Mouse (Mus musculus) myocyte (in vitro differentiated cells): ENCODE results near the gene Alkbh6. TPM values are rescaled to one million over a fixed set of nuclear protein-coding genes. Genes with fewer than 3 reads are reported as not detected.

ENCODE experiments used
- H3K27me3 ChIP-seq: one replicate; pipeline ENCODE4 v1.6.1; 2011; ENCODE audit not compliant: control insufficient read depth, insufficient read depth, insufficient read length
- H3K36me3 ChIP-seq: one replicate; pipeline ENCODE4 v1.6.1; 2011; ENCODE audit not compliant: control insufficient read depth, insufficient read depth
- H3K4me2 ChIP-seq: one replicate; pipeline ENCODE4 v1.6.1; 2011; ENCODE audit warnings: low read depth, control low read depth
- H3K4me3 ChIP-seq: one replicate; pipeline ENCODE4 v1.5.1; 2011; ENCODE audit warnings: mild to moderate bottlenecking, control low read depth, moderate library complexity
- H3K79me2 ChIP-seq: one replicate; pipeline ENCODE4 v1.6.1; 2011; ENCODE audit not compliant: control insufficient read depth, insufficient read depth
- H3ac ChIP-seq: one replicate; pipeline ENCODE4 v1.6.1; 2011; ENCODE audit not compliant: control insufficient read depth, insufficient read length
- CEBPB ChIP-seq: IDR thresholded peaks from 2 replicates; pipeline ENCODE4 v1.6.1; 2011; ENCODE audit warnings: mild to moderate bottlenecking, moderate library complexity; ENCODE audit not compliant: poor library complexity, insufficient read depth, severe bottlenecking
- E2F4 ChIP-seq: IDR thresholded peaks from one replicate; pipeline ENCODE4 v1.6.1; 2011; ENCODE audit warnings: mild to moderate bottlenecking, control low read depth, moderate library complexity; ENCODE audit not compliant: insufficient read depth
- MAX ChIP-seq: IDR thresholded peaks from one replicate; pipeline ENCODE4 v1.6.1; 2011; ENCODE audit warnings: low read depth, mild to moderate bottlenecking, control low read depth
- MYOD1 ChIP-seq, 3 experiments: IDR thresholded peaks; one replicate each; pipeline ENCODE4 v1.6.1; 2011; ENCODE audit warnings: control low read depth in 2 of 3, low read depth in 2 of 3, mild to moderate bottlenecking in 2 of 3, moderate library complexity in 1 of 3; ENCODE audit not compliant: insufficient read length in 2 of 3, control insufficient read depth in 1 of 3
- MYOG ChIP-seq, 3 experiments: IDR thresholded peaks; one replicate each; pipeline ENCODE4 v1.6.1; 2011; ENCODE audit warnings: control low read depth in 2 of 3, low read depth in 2 of 3, mild to moderate bottlenecking in 2 of 3; ENCODE audit not compliant: insufficient read length in 2 of 3, control insufficient read depth in 1 of 3, insufficient read depth in 1 of 3
- POLR2A ChIP-seq: IDR thresholded peaks from one replicate; pipeline ENCODE4 v1.6.1; 2011; ENCODE audit warnings: low read depth, mild to moderate bottlenecking, control low read depth, moderate library complexity; ENCODE audit not compliant: insufficient read length
- POLR2AphosphoS2 ChIP-seq: IDR thresholded peaks from one replicate; pipeline ENCODE4 v1.6.1; 2011; ENCODE audit warnings: low read depth, control low read depth; ENCODE audit not compliant: insufficient read length
- REST ChIP-seq: IDR thresholded peaks from one replicate; pipeline ENCODE4 v1.6.1; 2011; ENCODE audit warnings: mild to moderate bottlenecking, control low read depth, moderate library complexity; ENCODE audit not compliant: insufficient read depth, insufficient read length
- SRF ChIP-seq: IDR thresholded peaks from one replicate; pipeline ENCODE4 v1.6.1; 2011; ENCODE audit warnings: low read depth; ENCODE audit not compliant: control insufficient read depth, insufficient read length
- TCF12 ChIP-seq: IDR thresholded peaks from one replicate; pipeline ENCODE4 v1.6.1; 2011; ENCODE audit warnings: mild to moderate bottlenecking, control low read depth; ENCODE audit not compliant: poor library complexity, insufficient read depth, severe bottlenecking
- TCF3 ChIP-seq: IDR thresholded peaks from one replicate; pipeline ENCODE4 v1.6.1; 2011; ENCODE audit warnings: low read depth, control low read depth; ENCODE audit not compliant: insufficient read length
- USF1 ChIP-seq: IDR thresholded peaks from one replicate; pipeline ENCODE4 v1.6.1; 2011; ENCODE audit warnings: low read depth, mild to moderate bottlenecking, control low read depth, moderate library complexity
- polyA plus RNA-seq: library from polyadenylated mRNA; unstranded; fragments of >200 nt; fragmentation: generic; extraction: Trizol; gene quantifications from one replicate; pipeline ENCODE4 v1.2.1, GENCODE M21; 2012; ENCODE audit warnings: missing spikeins

Alkbh6 gene
- polyA plus RNA-seq, 1 experiment = 33.9 TPM

DNA sequence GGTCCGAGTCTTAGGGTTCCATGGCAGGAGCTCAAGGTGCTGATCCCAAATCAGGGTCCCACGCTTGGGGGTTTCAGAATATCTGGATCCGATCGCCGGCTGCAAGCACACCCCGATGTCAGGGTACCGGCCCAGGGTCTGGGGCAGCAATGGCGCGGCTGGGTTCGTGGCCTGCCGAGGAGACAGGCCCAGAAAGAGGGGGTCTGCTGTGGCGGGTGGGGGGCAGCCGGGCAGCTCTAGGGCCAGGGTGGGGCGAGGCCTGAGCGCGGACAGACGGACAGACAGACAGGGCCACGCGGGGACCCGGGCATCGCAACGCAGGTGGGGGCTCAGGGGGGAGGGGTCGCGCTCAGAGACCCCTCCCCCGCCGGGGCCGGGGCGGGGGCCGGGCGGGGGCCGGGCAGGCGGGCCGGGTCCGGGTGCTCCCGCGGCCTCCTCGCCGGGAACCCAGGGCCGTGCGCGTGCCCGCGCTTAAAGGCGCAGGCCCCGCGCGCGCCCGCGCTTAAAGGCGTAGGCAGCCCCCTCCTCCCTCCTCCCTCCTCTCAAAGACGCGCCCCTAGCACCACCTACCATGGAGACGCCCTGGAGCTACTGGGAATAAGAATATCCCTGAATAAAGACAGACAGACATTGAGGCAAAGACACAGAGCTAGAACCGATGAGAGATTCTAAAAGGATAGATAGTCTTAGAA, 54.3 kb downstream of the Alkbh6 start, which contains the start of gene Lrfn3:
TSS of gene Lrfn3 (minus strand) at position 121 of the 692 bp plus-strand sequence.
- Histone ChIP-seq H3K79me2 (no peaks in the 10 kb centered on the region), H3ac (no peak within 1 kb of the TSS), H3K4me3 (no peak within 1 kb of the TSS), H3K27me3 (peaks cover 66% of the 10 kb centered on the region), H3K4me2 (no peak within 1 kb of the TSS), H3K36me3 (no peaks in the 10 kb centered on the region)
- no peak for TF ChIP-seq E2F4
- TF ChIP-seq USF1 = no peak
- TF ChIP-seq MAX = no peak
- TF ChIP-seq POLR2A = no peak
- TF ChIP-seq CEBPB = no peak
- no peak for TF ChIP-seq REST
- no peak for TF ChIP-seq SRF
- TF ChIP-seq MYOD1 (IDR thresholded peaks at IDR 0.05; ENCODE audit: control insufficient read depth in 1 of 3, insufficient read length in 2 of 3, low read depth in 2 of 3) = no peak
- TF ChIP-seq TCF12 = no peak
- TF ChIP-seq TCF3 = no peak
- no peak for TF ChIP-seq POLR2AphosphoS2
- TF ChIP-seq MYOG (IDR thresholded peaks at IDR 0.05; ENCODE audit: control insufficient read depth in 1 of 3, insufficient read depth in 1 of 3, insufficient read length in 2 of 3, low read depth in 2 of 3) = no peak

- no peaks in the 10 kb centered on the region for H3K36me3 ChIP-seq
- TF ChIP-seq POLR2AphosphoS2 = no peak
- no peak for TF ChIP-seq MYOG (IDR thresholded peaks at IDR 0.05; ENCODE audit: control insufficient read depth in 1 of 3, insufficient read depth in 1 of 3, insufficient read length in 2 of 3, low read depth in 2 of 3)
- TF ChIP-seq MAX = no peak
- TF ChIP-seq MYOD1 (IDR thresholded peaks at IDR 0.05; ENCODE audit: control insufficient read depth in 1 of 3, insufficient read length in 2 of 3, low read depth in 2 of 3) = no peak
- no peak for TF ChIP-seq TCF3
- no peak for TF ChIP-seq USF1
- TF ChIP-seq CEBPB = no peak
- TF ChIP-seq E2F4 = no peak
- H3ac ChIP-seq = no peak overlapping the region
- peaks cover 70% of the 10 kb centered on the region for H3K27me3 ChIP-seq
- H3K4me2 ChIP-seq = no peak overlapping the region
- no peak overlapping the region for H3K4me3 ChIP-seq
- H3K79me2 ChIP-seq = no peaks in the 10 kb centered on the region
Observed at GRCm38 (mm10) chr7:30363344-30363738, 54.8 kb downstream of the Alkbh6 start.

Other genes starting within 250 kb of the Alkbh6 start
- 2.8 TPM for gene Zfp82, start 235.8 kb upstream of the Alkbh6 start, polyA plus RNA-seq
- gene Gm26920, start 218.3 kb upstream of the Alkbh6 start, polyA plus RNA-seq = 0.32 TPM
- gene Zfp566, start 218.2 kb upstream of the Alkbh6 start, polyA plus RNA-seq = 4.3 TPM
- gene Zfp260, start 213.9 kb upstream of the Alkbh6 start, polyA plus RNA-seq = 11.3 TPM
- gene Zfp382, start 186.8 kb upstream of the Alkbh6 start, polyA plus RNA-seq = 1.1 TPM
- gene Zfp146, start 139.0 kb upstream of the Alkbh6 start, polyA plus RNA-seq = 13.2 TPM
- 112 TPM for gene Cox7a1, start 124.6 kb upstream of the Alkbh6 start, polyA plus RNA-seq
- gene Capns1, start 109.9 kb upstream of the Alkbh6 start, polyA plus RNA-seq = 622 TPM
- gene Polr2i, start 76.8 kb upstream of the Alkbh6 start, polyA plus RNA-seq = 174 TPM
- 147 TPM for gene Tbcb, start 76.4 kb upstream of the Alkbh6 start, polyA plus RNA-seq
- gene Ovol3, start 73.0 kb upstream of the Alkbh6 start, polyA plus RNA-seq = not detected
- gene Thap8, start 28.6 kb upstream of the Alkbh6 start, polyA plus RNA-seq = 0.02 TPM
- 5.0 TPM for gene Wdr62, start 28.3 kb upstream of the Alkbh6 start, polyA plus RNA-seq
- gene Clip3, start 17.0 kb upstream of the Alkbh6 start, polyA plus RNA-seq = 19.4 TPM
- 1.2 TPM for gene Syne4, start 6.1 kb downstream of the Alkbh6 start, polyA plus RNA-seq
- gene E130208F15Rik, start 13.0 kb downstream of the Alkbh6 start, polyA plus RNA-seq = 4.0 TPM
- 13.6 TPM for gene Sdhaf1, start 15.2 kb downstream of the Alkbh6 start, polyA plus RNA-seq
- 0.66 TPM for gene Lrfn3, start 54.1 kb downstream of the Alkbh6 start, polyA plus RNA-seq
- gene Tyrobp, start 105.0 kb downstream of the Alkbh6 start, polyA plus RNA-seq = not detected
- gene Hcst, start 111.1 kb downstream of the Alkbh6 start, polyA plus RNA-seq = not detected
- gene Nfkbid, start 113.0 kb downstream of the Alkbh6 start, polyA plus RNA-seq = 0.07 TPM
- gene Aplp1, start 136.8 kb downstream of the Alkbh6 start, polyA plus RNA-seq = 0.26 TPM
- gene Kirrel2, start 149.0 kb downstream of the Alkbh6 start, polyA plus RNA-seq = not detected
- 0.43 TPM for gene Nphs1, start 149.6 kb downstream of the Alkbh6 start, polyA plus RNA-seq
- not detected for gene Prodh2, start 184.9 kb downstream of the Alkbh6 start, polyA plus RNA-seq
- 8.7 TPM for gene Arhgap33, start 226.3 kb downstream of the Alkbh6 start, polyA plus RNA-seq
- 27.8 TPM for gene Hspb6, start 243.5 kb downstream of the Alkbh6 start, polyA plus RNA-seq
- gene Proser3, start 243.6 kb downstream of the Alkbh6 start, polyA plus RNA-seq = 3.8 TPM